Mouse (Mus musculus) kidney, postnatal 4 days (tissue): ENCODE measurements at regions not wholly inside any gene's neighbourhood (a gene's known extent, or its start where the extent isn't known, plus 50 kb on each side); places are given as distances from the start of the nearest gene placed in this dataset.

ENCODE experiments used
- DNase-seq, 2 experiments: peaks; one replicate each; pipeline ENCODE4 v3.0.0; 2021; ENCODE audit warnings: mixed read lengths in 2 of 2

DNA sequence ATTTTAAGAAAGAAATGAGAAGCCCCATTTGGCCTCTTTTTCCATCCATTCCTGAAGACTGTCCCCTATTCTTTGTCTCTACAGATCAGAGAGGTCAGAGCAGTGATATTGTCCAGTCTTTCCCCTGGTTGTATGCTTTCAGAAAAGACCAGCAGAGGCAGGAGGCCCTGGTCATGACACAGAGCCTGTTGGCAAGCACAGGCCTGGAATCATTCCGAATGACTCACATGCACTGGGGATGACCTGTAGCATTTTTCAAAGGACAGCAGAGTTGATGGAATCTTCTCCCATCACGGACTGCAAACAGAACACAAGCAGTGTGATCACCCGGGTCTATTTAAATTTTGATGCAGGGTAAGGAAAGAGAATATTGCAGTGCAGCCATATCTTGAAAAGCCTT is 50.2 kb upstream of the Nxt1 start:
- peak in 1 of 2 experiments; percentile 19 for DNase-seq

DNA sequence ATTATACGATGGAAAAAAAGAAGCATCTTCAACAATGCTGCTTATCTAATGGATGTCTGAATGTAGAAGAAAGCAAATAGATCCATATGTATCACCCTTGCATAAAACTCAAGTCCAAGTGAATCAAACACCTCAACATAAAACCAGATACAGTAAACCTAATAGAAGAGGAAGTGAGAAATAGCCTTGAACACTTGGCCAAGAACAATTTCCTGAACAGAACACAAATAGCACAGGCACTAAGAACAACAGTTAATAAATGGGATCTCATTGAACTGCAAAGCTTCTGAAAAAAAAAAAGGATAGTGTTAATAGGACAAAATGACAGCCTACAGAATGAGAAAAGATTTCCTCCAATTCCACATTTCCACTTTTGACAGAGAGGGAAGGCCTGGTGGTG is 60.5 kb upstream of the Nxt1 start:
- no peak for DNase-seq

DNA sequence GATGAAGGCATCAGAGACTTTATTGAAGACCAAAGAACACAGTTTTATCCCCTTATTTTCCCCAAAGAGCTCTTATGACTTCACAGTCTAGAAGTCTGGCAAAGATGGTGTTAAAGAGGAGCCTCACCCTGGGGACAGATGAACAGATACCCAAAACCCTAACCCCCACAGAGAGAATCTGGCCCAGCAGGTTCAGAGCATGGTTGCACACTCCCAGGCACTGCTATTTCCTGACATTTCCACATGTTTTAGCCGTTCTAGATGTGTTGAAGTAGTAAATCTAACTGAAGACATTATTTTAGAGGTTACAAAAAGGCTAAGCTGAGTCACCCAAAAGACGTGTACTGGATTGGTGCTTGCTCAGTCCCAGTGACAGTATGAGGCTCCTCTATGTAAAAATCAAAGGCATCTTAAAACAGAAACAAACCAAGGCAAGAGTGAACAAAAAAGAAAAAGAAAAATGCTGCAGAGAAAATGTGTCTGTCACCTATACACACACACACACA is 66.9 kb upstream of the Nxt1 start:
- DNase-seq = no peak

DNA sequence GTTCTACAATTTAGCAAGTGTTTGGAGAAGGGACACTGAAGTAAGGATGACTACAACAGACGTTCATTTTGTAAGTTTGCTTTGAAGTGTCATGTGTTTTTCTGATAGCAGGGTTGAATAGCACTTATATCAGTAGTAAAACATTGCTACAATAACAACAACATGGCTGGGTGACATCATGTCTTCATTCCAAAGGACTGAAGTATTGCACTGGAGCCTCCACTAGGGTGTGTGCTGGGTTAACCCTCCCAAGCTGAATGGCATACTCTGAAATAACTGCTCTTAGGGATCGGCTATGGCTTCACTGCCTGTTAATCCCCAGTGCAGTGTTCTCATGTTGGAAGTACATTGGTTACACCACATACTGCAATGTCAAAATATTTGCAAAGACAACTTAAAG is 68.5 kb upstream of the Nxt1 start:
- DNase-seq = no peak

DNA sequence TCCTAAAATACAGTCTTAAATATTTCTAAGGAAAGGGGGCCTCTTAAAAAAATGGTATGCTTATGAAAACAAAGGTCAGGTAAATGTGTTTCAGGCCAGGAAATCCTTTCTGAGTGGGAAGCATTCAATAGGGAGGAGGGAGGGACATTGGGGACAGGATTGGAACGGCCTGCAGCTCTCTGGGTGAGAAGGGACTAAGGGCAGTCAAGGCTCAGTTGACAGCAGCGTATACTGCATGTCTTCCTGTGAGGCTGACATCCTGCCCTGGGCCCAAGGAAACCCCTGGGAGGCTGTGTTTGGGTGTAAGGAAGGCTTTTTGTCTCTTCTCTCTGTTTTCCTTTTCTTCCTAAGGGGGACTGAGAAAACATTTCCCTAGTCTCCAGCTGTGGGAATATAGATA is 69.1 kb upstream of the Nxt1 start:
- DNase-seq = no peak

DNA sequence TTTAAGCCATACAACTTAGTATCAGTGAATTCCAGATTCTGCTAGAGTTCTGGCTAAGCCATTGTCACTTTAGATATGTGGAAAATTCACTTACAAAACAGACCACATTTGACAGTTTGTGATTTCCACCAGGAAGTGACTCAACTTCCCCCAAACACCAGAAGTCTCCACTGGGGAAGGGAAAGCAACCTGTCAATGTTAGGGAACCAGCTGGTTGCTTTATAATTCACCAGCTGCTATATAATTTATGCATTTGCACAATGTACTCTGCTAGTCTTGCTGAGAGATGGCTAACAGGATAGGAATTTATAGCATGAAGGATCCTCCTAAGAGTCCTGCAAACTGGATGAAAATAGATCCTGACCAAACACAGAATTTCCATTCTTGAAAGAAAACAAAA is 72.9 kb upstream of the Nxt1 start:
- DNase-seq = no peak

DNA sequence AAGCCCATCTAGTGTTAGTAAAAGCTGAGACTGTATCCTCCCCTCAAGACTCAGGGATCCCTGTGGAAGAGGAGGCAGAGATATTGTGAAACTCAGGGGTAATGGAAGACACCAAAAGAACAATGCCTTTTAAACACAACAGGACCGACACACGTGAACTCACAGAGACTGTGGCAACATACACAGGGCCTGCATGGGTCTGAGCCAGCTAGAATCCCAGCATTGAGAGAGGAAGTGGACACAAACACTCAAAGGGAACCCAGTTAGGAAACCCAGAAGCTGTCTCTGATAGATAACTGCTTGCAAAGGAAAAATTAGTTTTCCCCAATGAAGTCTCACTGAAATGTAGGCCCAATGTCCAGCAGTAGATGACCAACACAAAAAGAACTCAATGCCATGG is 75.4 kb upstream of the Nxt1 start:
- no peak for DNase-seq

DNA sequence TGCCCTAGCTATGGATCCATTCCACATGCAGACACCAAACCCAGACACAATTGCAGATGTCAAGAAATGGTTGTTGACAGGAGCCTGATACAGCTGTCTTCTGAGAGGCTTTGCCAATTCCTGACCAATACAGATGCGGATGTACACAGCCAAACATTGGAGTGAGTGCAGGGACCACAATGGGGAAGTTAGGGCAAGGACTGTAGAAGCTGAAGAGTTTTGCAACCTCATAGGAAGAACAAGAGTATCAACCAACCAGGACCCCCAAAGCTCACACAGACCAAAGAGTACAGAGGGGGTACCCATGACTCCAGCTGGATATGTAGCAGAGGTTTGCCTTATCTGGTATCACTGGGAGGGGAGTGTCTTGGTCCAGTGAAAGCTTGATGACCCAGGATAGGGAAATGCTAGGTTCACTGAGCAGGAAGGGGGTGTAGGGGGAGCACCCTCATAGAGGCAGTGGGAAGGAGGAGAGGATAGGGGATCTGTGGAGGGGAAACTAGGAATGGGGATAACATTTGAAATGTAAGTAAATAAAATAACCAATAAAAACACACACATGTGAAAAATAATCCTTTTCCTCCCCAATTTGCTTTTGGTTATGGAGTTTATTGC is 86.6 kb upstream of the Nxt1 start:
- DNase-seq = no peak

DNA sequence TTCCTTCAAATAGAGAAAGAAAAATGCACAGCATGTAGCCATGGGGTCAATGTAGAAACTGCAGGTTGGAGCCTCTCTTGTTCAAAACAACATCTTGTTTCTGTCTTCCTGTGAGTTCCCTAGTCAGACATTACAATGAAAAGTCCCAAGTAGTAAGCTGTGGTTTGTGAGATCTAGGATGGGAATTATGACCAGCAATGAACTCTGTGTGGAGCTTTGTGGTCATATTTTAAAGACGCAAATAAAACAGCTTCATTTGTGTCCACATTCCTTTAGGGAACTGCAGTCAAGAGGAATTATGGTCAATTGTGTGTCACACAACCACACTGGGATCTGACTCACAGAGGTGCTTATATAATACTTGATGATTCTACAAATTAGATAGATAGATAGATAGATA is 90.2 kb upstream of the Nxt1 start:
- no peak for DNase-seq

DNA sequence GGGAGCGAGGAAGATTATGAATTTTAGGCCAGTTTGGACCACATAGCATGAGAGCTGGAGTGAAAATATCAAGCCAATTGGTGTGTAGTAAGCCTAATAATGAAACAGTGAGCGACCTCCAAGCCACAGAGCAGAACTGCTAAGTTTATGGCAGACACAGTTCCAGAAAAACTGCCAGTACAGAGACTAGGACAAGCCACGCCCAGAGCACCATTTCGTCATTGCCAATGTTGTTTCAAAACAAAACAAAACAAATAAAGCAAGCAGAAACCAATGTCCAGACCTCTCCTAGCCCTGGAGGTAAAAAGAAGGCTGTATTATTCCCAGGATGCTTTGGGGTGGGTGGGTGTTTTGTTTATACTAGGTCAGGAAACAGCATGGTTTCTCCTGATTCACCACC is 90.7 kb upstream of the Nxt1 start:
- DNase-seq = no peak

DNA sequence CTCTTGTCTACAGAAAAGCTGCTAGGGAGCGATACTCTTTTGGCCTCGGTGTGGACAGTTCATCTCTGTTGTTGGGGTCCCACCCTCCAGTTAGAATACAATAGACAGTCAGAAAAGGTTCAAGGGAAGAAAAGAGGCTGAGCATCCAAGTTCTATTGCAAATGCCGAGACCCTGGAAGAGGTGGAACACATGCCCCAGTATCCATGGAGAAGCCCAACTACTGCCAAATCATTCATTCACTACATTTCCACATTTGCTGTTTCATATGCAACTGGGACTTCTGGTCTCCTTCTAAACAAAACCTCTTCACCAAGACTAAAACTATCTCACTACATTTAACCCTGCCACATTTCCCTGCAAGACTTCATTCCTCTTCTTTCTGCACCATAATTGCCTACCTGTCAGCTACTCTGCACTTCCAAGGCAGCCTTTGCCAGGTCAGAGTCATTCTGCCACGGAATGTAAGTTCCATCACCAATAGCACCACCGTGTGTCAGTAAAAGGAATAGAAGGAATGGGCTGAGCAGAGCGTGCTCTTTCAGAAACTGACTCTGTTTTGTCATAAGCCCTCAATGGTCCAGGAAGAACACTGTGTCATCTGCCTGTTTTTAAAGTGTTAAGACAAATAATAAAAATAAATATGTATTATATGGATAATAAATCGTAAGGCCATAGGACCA is 92.0 kb upstream of the Nxt1 start:
- DNase-seq = peak; percentile 24 to 42

DNA sequence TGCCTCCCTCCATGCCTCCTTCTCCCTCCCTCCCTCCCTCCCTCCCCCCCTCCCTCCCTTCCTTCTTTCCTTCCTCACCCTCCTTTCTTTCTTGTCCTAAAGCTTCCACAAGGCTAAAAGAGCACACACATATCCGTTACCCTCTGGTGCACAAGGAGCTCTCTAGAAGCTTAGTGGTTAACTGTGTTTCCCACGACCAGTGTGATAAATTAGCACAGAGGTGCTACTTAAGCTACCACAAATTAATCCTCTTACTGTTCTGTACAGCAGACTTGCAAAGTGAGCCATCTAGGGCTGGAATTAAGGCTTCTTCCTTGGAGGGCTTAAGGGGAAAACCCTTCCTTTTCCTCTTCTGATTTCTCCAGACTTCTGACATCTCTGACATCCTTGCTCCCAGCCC is 92.8 kb upstream of the Nxt1 start:
- DNase-seq = no peak

DNA sequence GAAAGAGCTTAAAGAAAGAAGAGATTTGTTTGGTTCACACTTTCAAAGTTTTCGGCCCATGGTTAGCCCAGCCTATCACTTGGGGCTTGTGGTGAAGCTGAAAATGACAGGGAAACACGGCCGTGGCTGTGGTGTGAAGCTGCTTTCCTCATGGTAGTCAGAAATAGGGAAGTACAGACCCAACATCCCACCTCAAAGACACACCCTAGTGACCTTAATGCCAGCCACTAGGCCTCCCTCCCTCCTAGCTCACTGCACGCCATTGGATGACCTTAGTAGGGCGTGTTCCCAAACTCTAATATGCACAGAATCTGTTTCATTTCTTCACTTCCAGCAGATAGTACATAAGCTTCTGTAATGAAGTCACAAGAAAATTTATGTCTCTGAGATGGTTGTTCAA is 93.4 kb upstream of the Nxt1 start:
- no peak for DNase-seq

DNA sequence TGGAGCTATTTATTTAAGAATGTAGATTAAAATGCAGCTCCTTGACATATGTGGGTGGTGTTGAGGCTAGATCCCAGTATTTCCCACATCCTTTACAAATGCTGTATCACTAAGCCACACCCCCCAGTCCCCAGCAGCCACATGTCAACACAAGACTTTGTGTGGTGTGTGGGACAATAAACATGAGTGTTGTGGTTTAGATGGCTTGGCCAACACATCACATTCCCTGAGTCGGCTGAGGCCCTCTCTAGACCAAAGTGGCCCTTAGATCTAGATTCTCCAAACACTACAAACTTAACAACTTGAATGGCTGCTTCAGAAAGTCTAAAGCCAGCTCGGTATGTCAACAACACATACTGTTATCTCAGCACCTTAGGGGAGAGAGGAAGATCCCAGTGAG is 94.2 kb upstream of the Nxt1 start:
- no peak for DNase-seq

DNA sequence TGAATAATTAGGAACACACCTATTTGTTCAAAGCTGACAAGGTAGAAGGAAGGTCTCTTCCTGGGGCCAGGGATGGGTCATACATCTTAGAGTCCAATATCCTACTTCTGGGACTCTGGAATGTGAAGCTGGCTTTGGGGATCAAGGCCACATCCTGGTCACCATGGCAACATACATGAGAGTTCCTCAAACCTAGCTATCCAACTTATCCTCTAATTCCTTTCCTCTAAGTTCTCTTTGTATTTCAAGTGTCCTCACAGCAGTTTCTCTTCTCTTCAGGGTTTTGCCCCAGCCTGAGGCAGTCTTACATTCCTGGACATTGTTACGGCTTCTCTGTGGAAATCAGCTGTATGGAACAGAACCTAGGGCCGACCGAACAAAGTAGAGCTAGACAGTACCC is 97.0 kb upstream of the Nxt1 start:
- no peak for DNase-seq

DNA sequence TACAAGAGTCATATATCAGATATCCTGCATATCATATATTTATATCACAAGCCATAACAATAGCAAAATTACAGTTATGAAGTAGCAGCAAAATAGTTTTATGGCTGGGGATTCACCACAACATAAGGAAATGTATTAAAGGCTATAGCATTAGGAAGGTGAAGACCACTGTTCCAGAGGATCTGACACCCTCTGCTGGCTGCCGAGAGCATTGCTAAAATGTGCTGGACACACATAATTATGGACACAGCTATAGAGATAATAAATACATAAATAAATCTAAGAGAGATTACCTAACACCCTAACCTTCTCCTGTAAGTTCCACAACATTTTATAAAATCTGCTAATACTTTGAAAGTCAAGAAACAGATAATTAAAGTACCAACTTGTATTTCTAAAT is 100.2 kb upstream of the Nxt1 start:
- DNase-seq = peak; percentile 87

DNA sequence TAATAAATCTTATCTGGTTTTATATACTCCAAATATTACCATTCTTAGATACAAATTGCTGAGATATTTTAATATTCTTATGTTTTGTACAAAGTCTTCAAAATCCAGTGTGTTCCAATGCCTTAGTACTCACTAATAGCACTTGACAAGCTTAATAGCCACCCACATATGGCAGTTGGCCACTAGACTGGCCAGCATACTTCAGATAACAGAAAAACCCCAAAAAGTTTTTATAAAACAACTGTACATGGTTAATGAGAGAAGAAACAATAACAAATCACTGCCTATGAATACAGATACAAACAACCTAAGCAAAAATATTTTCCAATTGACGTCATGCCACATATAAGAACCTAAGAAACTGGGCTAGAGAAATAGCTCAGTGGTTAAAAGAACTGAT is 100.8 kb upstream of the Nxt1 start:
- no peak for DNase-seq

DNA sequence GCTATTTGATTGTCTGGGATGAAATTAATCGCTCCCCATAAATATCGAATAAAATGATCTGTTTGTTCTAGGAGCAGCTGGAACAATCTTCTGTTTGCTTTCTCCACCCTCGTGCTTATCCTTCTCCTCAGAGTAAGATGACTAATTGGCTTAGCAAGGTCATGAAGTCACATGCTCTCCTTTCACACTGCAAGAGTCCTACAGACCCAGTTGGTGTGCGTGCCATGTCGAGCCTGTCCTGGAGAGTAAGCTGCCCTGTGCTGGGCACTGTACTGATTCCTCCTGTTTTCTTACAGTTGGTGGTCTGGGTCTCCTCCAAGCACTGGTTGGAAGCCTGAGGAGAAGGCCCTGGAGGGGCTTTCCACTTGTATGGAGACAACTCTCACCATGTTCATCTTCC is 101.4 kb upstream of the Nxt1 start:
- no peak for DNase-seq

DNA sequence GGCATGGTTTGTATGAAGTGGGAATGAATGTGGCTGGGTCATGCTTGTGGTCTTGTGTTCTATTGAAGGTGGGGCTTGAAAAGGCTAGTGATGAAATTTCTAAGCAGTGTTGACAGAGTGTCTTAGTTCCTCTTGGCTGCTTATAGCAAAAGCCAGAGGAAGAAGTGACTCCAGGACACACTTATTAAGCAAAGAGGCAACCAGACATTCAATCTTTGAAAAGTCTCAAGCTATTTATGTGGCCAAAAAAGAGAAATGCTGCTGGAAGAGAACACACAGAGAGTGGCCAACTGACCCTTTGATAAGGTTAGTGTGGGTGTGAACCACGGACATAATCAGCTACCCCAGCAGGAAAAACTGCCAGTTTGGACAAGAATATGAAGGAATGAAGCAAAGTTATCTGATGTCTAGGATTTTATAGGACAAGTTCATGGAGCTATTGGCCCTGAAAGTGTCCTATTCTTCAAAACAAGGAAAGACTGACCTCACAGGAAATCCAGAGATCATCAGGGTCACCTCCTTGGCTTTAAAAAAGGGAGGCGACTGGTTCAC is 104.4 kb upstream of the Nxt1 start:
- no peak for DNase-seq

DNA sequence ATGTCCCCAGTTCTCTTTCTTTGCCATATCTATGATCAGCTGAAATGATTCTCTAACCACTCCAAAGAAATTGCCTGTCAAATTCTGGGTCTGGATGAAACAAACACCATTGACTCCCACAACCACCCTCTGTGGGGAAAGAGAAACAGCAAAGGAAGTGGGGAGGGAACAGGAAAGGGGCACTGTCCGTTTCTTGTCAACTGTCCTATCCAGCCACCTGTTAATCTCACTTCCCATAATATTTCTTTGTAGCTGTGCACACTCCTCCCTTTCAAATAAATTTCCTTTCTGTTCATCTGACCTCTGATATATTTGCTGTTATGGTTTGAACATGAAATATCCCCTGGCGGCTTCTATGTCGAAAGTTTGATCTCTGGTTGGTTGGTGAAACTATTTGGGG is 109.0 kb upstream of the Nxt1 start:
- DNase-seq = no peak

DNA sequence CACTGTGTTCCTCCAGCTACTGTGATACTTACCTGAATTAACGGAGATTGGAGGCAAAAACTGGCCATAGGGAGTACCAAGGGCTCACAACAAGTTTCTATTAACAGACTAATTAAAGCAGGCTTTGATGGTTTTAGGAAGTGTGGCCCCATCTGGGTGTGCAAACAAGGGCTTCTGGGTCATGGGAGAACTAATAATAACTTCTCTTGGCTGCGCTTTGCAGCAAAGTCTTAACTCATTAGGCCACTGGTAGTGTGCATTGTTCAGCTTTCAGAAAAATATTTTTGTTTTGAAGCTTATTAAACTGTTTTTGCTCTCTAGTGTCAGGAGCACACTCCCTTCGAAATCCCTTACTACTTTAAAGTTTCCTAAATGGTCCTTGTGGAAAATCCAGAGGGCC is 110.4 kb upstream of the Nxt1 start:
- DNase-seq = no peak

DNA sequence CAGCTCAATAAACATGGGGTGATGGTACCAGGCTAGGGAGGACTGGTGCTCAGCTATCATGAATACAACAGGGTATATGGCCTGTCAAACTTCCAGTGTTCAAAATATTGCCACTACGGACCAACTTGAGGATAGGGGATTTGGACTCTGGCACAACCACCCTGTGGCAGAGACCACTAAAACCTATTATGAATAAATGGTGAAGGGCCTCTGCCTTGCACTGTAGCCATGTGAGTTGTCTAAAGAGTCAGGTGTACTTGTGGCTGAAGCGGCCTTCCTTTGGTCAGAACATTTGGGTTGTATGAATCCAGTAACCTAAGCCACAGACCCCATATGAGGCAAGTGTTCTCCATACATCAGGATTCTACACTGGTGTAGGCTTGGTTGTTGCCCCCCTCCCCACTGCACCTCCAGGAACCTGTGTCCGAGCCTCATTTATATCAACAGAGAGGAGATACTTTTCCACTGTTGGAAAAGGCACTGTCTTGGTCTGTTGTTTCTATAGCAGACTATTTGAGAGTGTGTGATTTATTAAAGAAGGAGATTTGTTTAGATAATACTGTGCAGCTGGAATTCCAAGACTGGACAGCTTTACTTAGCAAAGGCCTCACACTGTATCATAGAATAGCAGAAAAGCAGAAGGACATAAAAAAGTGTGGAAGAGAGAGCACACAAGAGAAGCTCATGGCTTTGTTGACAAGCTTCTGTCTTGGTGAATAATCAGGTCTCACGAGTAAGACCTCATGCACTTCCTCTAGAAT is 112.2 kb upstream of the Nxt1 start:
- DNase-seq = no peak

DNA sequence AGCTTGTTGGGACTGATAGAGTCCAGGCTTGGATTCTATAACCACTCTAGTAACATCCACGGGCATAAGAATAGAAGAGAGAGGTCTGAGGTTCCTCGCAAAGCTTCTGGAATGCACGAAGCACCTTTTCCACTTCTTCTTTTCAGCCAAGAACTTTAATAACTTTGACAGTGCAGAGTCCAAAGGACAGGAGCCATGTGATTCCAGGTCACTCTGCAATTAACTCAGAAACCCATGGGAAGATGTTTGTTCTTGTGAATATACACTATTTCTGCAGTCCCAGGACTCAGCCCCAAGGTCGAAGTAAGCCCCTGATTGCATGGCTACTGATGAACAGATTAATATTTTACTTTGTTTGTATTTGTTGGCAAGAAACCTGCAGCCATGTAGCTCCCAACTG is 113.0 kb upstream of the Nxt1 start:
- no peak for DNase-seq

DNA sequence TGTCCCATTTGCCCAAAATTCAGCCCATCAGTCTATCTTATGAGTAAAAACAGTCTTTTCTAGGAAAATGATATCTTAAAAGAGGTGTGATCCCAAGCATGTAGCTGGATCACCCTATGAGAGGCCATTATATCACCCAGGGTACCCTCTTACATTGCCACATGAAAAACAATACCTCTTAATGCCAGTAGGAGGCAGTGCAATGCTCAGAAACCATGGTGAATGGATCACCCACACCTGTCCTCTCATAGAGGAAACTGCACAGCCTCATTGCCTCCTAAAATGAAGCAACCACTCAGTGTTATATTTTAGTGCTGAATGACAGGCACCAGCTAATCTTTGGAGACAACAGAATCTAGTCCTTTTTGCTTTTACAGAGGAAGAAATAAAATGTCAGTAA is 114.0 kb upstream of the Nxt1 start:
- no peak for DNase-seq
